Mouse (Mus musculus) inflammation-experienced regulatory T-cells, adult 6 months (primary cell): ENCODE results near the gene Mrpl40. TPM values are rescaled to one million over a fixed set of nuclear protein-coding genes. Genes with fewer than 3 reads are reported as not detected.

Experiments
- ATAC-seq: one replicate; pipeline ENCODE4 v1.8.0; 2017
- polyA plus RNA-seq, 3 experiments: library from polyadenylated mRNA; unstranded; fragments of 100-300 nt; shearing (Covaris generic); gene quantifications; one replicate each; pipeline ENCODE4 v1.2.1; 2017

Gene Mrpl40
- polyA plus RNA-seq, 3 experiments from 2014 or later, result 83.3 to 106 (median 88.3) TPM

- no peak for ATAC-seq
Observed at GRCm38 (mm10) chr16:18828630-18829029, 48.0 kb downstream of the Mrpl40 start.

GRCm38 (mm10) chr16:18822925-18823324, 53.7 kb downstream of the Mrpl40 start:
- ATAC-seq, result no peak

GRCm38 (mm10) chr16:18822356-18822755, 54.3 kb downstream of the Mrpl40 start:
- no peak for ATAC-seq

Other genes with a start within 250 kb of the Mrpl40 start
- under 1 TPM; 0.72 to 0.78 (median 0.77) TPM for gene Sept5, start 246.9 kb downstream of the Mrpl40 start, polyA plus RNA-seq
- gene Cldn5, start 100.0 kb downstream of the Mrpl40 start, polyA plus RNA-seq, result not detected
- 100 to 1,000 TPM; 119 to 181 (median 138) TPM for gene Ufd1, start 65.1 kb downstream of the Mrpl40 start, polyA plus RNA-seq
- gene Cdc45, start 64.9 kb downstream of the Mrpl40 start, polyA plus RNA-seq, result 10 to 100 TPM in 1 of 3 experiments, 1 to 10 TPM in 2; 4.4 to 32.2 (median 6.3) TPM
- gene 2510002D24Rik, start 40.3 kb downstream of the Mrpl40 start, polyA plus RNA-seq, result 100 to 1,000 TPM in 1 of 3 experiments, 10 to 100 TPM in 2; 69.8 to 105 (median 79.3) TPM
- gene Gm28539, start 40.3 kb downstream of the Mrpl40 start, polyA plus RNA-seq, result not detected
- gene Hira, start 175 bp upstream of the Mrpl40 start, polyA plus RNA-seq, result 10 to 100 TPM in 2 of 3 experiments, 1 to 10 TPM in 1; 7.9 to 10.8 (median 10.4) TPM